Mouse (Mus musculus) limb, embryonic 14.5 days (tissue): ENCODE data around the gene 2810408A11Rik. TPM values are rescaled to one million over a fixed set of nuclear protein-coding genes. Genes with fewer than 3 reads are reported as not detected.

Experiments used
- ATAC-seq: fragments of 200-750 bp; cut with Nextera tagmentation; 2 replicates; pipeline ENCODE4 v1.8.0; 2017; ENCODE audit warnings: low read depth, moderate number of reproducible peaks, moderate TSS enrichment; ENCODE audit not compliant: low FRiP score
- DNase-seq: peaks from one replicate; pipeline ENCODE4 v3.0.0-alpha.2; 2015; ENCODE audit warnings: low spot score
- H3K27ac ChIP-seq: fragments of 300-500 bp; sonication (generic); replicated peaks from 2 replicates; pipeline ENCODE4 v1.5.1; 2014; ENCODE audit warnings: low read depth, mild to moderate bottlenecking, low read length, moderate library complexity, mixed read lengths
- H3K27me3 ChIP-seq: fragments of 300-500 bp; sonication (generic); 2 replicates; pipeline ENCODE4 v1.6.1; 2014; ENCODE audit warnings: low read length, mixed read lengths; ENCODE audit not compliant: control insufficient read depth, insufficient read depth
- H3K36me3 ChIP-seq: fragments of 300-500 bp; sonication (generic); 2 replicates; pipeline ENCODE4 v1.6.1; 2014; ENCODE audit warnings: mild to moderate bottlenecking, low read length, moderate library complexity, mixed read lengths; ENCODE audit not compliant: control insufficient read depth, insufficient read depth
- H3K4me1 ChIP-seq: fragments of 300-500 bp; sonication (generic); 2 replicates; pipeline ENCODE4 v1.6.1; 2014; ENCODE audit warnings: antibody characterized with exemption, low read length, mixed read lengths; ENCODE audit not compliant: control insufficient read depth, insufficient read depth
- H3K4me2 ChIP-seq: fragments of 300-500 bp; sonication (generic); replicated peaks from 2 replicates; pipeline ENCODE4 v1.6.1; 2014; ENCODE audit warnings: low read depth, mild to moderate bottlenecking, low read length, moderate library complexity; ENCODE audit not compliant: severe bottlenecking
- H3K4me3 ChIP-seq: fragments of 300-500 bp; sonication (generic); replicated peaks from 2 replicates; pipeline ENCODE4 v1.5.1; 2014; ENCODE audit warnings: low read length
- H3K9ac ChIP-seq: fragments of 300-500 bp; sonication (generic); 2 replicates; pipeline ENCODE4 v1.6.1; 2014; ENCODE audit warnings: mild to moderate bottlenecking, low read depth, low read length, moderate library complexity; ENCODE audit not compliant: severe bottlenecking
- H3K9me3 ChIP-seq: fragments of 300-500 bp; sonication (generic); 2 replicates; pipeline ENCODE4 v1.6.1; 2016; ENCODE audit warnings: low read length; ENCODE audit not compliant: control insufficient read depth
- POLR2A ChIP-seq: fragments of 200-500 bp; IDR thresholded peaks from 2 replicates; pipeline ENCODE4 v1.8.0; 2012; ENCODE audit warnings: inconsistent platforms, mild to moderate bottlenecking, moderate library complexity, borderline replicate concordance; ENCODE audit not compliant: insufficient read depth, insufficient read length; ENCODE audit errors: extremely low read depth
- WGBS: fragments of 180-500 bp; shearing (Covaris S2); extraction: QIAGEN DNeasy Blood & Tissue Kit; methylation state at CpG from one replicate; pipeline ENCODE4 v1.1.7; 2014; 5-methylcytosine and 5-hydroxymethylcytosine counted together
- polyA plus RNA-seq, 2 experiments: library from polyadenylated mRNA; depleted of rRNA in 1 of 2; stranded (reverse) in 1 of 2; unstranded in 1 of 2; fragments of >200 nt; fragmentation: Nextera tagmentation in 1 of 2; extraction: Ambion mirVana in 1 of 2; gene quantifications; 2 replicates each; pipeline versions ENCODE4 v1.2.1 to v1.2.3; 2012 to 2014

The 2810408A11Rik gene
- polyA plus RNA-seq, 2 experiments = 8.9 TPM

GRCm38 (mm10) chr11:69938401-69938979 lies 37.7 kb upstream of the 2810408A11Rik start:
- Histone ChIP-seq H3K27ac (no peak overlapping the region), H3K4me3 (no peak overlapping the region), H3K4me2 (no peak overlapping the region), H3K4me1 (peaks cover 26% of the 10 kb centered on the region), H3K36me3 (peaks cover 12% of the 10 kb centered on the region), H3K9me3 (no peaks in the 10 kb centered on the region), H3K27me3 (no peaks in the 10 kb centered on the region), H3K9ac (no peak overlapping the region)
- DNase-seq (no peak), ATAC-seq (no peak)
- WGBS = 26% methylated on average over 9 of the region's 9 CpGs
- no peak for TF ChIP-seq POLR2A

GRCm38 (mm10) chr11:69937834-69938233 lies 37.0 kb upstream of the 2810408A11Rik start:
- Histone ChIP-seq H3K4me3 (no peak overlapping the region), H3K27me3 (no peaks in the 10 kb centered on the region), H3K36me3 (peaks cover 6% of the 10 kb centered on the region), H3K9ac (no peak overlapping the region), H3K4me1 (peaks cover 26% of the 10 kb centered on the region), H3K27ac (no peak overlapping the region), H3K9me3 (no peaks in the 10 kb centered on the region), H3K4me2 (no peak overlapping the region)
- DNase-seq (no peak), ATAC-seq (no peak)
- 58% methylated on average over 4 of the region's 5 CpGs for WGBS
- no peak for TF ChIP-seq POLR2A

DNA sequence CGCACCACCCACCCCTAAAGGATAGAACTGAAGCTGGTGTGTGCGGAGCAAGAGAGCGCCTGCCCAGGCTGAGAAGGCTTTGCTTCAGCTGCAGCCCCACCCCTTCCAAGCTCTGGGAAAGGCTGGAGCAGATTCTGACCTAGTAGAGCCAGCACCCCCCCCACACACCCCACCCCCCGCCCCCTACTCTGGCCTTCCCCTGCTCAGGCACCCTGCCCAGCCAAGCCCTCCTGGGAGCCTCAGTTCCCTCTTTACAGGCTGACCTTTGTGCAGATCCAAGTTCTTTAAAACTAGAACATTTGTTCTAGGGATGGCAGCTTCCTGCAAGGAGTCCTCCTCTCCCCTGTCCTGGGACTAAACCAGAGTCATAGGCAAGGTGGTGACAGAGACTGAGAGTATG lies 36.6 kb upstream of the 2810408A11Rik start:
- DNase-seq (no peak), ATAC-seq (no peak)
- no peak overlapping the region for H3K27ac ChIP-seq
- H3K9ac ChIP-seq = no peak overlapping the region
- TF ChIP-seq POLR2A = no peak
- H3K4me2 ChIP-seq = 0 out of 2 replicates have a peak overlapping the region, but pooled peaks have one; percentile 10
- H3K27me3 ChIP-seq = no peaks in the 10 kb centered on the region
- 48% methylated on average over 4 of the region's 4 CpGs for WGBS
- peaks cover 26% of the 10 kb centered on the region for H3K4me1 ChIP-seq
- H3K4me3 ChIP-seq = no peak overlapping the region
- peaks cover 3% of the 10 kb centered on the region for H3K36me3 ChIP-seq
- no peaks in the 10 kb centered on the region for H3K9me3 ChIP-seq

GRCm38 (mm10) chr11:69936714-69937347 lies 36.0 kb upstream of the 2810408A11Rik start:
- WGBS = 33% methylated on average over 9 of the region's 9 CpGs
- Histone ChIP-seq H3K36me3 (peaks cover under 1% of the 10 kb centered on the region), H3K9me3 (no peaks in the 10 kb centered on the region), H3K27me3 (no peaks in the 10 kb centered on the region), H3K4me2 (peak overlapping the region; percentile 100), H3K9ac (peak overlapping the region; percentile 65; the same call in 1 of the 2 replicates), H3K4me1 (peaks cover 26% of the 10 kb centered on the region), H3K4me3 (peak overlapping the region; percentile 65), H3K27ac (no peak overlapping the region)
- no peak for TF ChIP-seq POLR2A
- DNase-seq (no peak), ATAC-seq (no peak)

- no peak for TF ChIP-seq POLR2A
- no peak overlapping the region for H3K27ac ChIP-seq
- peak overlapping the region; percentile 100 for H3K4me2 ChIP-seq
- H3K4me1 ChIP-seq = peaks cover 26% of the 10 kb centered on the region
- H3K9me3 ChIP-seq = no peaks in the 10 kb centered on the region
- H3K9ac ChIP-seq = peak overlapping the region; percentile 65
- ATAC-seq (no peak), DNase-seq (no peak)
- under 1% methylated on average over 23 of the region's 30 CpGs for WGBS
- no peaks in the 10 kb centered on the region for H3K36me3 ChIP-seq
- H3K4me3 ChIP-seq = peak overlapping the region; percentile 65
- H3K27me3 ChIP-seq = no peaks in the 10 kb centered on the region
Observed at GRCm38 (mm10) chr11:69936156-69936555, 35.4 kb upstream of the 2810408A11Rik start.
